Mouse (Mus musculus): Measurements from ENCODE around the gene Lefty2. TPM values are rescaled to one million over a fixed set of nuclear protein-coding genes. Genes with fewer than 3 reads are reported as not detected.

Lefty2 gene
- total and polyA plus RNA-seq, 3 experiments = not detected

DNA sequence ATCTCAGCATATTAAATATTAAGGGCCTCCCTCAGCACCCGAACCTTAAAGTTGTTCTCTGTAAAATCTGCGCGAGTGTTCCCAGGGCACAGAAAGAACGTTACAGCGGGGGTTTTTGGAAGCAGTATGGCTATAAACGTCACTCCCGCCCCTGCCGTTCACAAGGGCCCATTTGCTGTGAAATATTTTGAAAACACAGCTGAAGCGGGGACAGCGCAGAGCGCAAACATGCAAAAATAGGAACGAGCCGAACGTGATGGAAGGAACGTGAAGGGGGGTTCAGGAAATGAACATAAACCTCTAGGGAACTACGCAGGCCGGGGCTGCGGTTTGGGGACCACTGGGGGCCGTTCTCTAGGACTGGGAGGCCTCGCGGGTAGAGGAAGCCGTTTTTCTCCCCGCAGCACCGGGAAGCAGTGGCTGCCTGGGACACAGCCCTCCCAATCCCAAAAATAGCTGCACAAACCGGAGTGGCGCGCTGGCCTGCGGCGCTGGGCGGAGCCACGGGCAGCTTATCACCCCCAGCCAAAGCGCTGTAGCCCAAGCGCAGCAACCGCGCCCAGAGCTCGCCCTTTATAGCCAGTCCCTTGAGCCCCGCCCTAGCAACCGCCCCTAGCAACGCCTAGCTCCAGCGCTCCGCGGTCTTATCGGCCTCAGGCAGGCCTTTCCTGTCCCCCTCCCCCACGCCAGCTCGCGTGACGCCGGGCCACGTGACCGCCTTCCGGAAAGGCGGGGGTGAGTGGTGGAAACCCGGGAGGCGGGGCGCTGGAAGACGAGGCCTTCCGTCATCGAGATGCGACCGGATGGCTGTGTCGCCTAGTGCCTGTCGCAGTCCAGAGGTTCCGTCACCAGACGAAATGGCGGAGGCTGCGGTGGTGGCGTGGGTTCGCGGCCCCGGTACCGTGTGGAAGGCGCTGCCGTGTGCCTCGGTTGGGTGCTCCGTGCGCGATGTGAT, 42.3 kb upstream of the Lefty2 start, which contains the start of gene Sde2 (continued):
- peak; percentile 100 for TF ChIP-seq TCF12 (IDR thresholded peaks at IDR 0.05; ENCODE audit: low read depth, low read length)
- TF ChIP-seq ZMIZ1 (IDR thresholded peaks at IDR 0.05; ENCODE audit: low read depth, low read length) = peak; percentile 100
- TF ChIP-seq TAL1 (IDR thresholded peaks at IDR 0.05; ENCODE audit: low read length) = peak; percentile 99
- TF ChIP-seq USF1 (IDR thresholded peaks at IDR 0.05; ENCODE audit: low read depth, low read length) = peak; percentile 100
- TF ChIP-seq MAZ (IDR thresholded peaks at IDR 0.05; ENCODE audit: low read depth, low read length) = peak; percentile 100

GRCm38 (mm10) chr1:180858763-180859162, 34.1 kb upstream of the Lefty2 start:
- peaks cover 7 to 32% of the 10 kb centered on the region in 2 experiments for H3K36me3 ChIP-seq (ENCODE audit: control insufficient read depth in 1 of 2, insufficient read depth in 2 of 2, low read length in 2 of 2)
- TF ChIP-seq CHD2 (IDR thresholded peaks at IDR 0.05; ENCODE audit: low read length) = no peak
- no peak for TF ChIP-seq ELF1 (IDR thresholded peaks at IDR 0.05; ENCODE audit: low read depth, low read length)
- no peak for TF ChIP-seq USF2 (IDR thresholded peaks at IDR 0.05; ENCODE audit: borderline replicate concordance in 1 of 2, insufficient read depth in 1 of 2, low read depth in 1 of 2, low read length in 2 of 2)
- no peak for TF ChIP-seq KAT2A (conservative IDR thresholded peaks at IDR 0.05; ENCODE audit: low read depth, low read length)
- TF ChIP-seq POLR2A (IDR thresholded peaks at IDR 0.05; ENCODE audit: control insufficient read depth in 1 of 2, insufficient read depth in 1 of 2, low read depth in 1 of 2, low read length in 2 of 2, poor library complexity in 1 of 2) = no peak
- no peak for TF ChIP-seq ETS1 (IDR thresholded peaks at IDR 0.05; ENCODE audit: low read depth, low read length)
- TF ChIP-seq EP300 (IDR thresholded peaks at IDR 0.05; ENCODE audit: low read depth in 1 of 2, low read length in 2 of 2) = no peak
- no peak for TF ChIP-seq MYB (IDR thresholded peaks at IDR 0.05; ENCODE audit: low read depth, low read length)
- no peak for TF ChIP-seq TAL1 (IDR thresholded peaks at IDR 0.05; ENCODE audit: low read length)
- no peak for TF ChIP-seq ZMIZ1 (IDR thresholded peaks at IDR 0.05; ENCODE audit: low read depth, low read length)
- TF ChIP-seq POLR2AphosphoS5 (IDR thresholded peaks at IDR 0.05; ENCODE audit: borderline replicate concordance, low read depth, low read length) = no peak
- no peak overlapping the region for H3K27ac ChIP-seq (ENCODE audit: control insufficient read depth, low read depth, low read length)
- no peaks in the 10 kb centered on the region for H3K27me3 ChIP-seq (ENCODE audit: control insufficient read depth in 1 of 2, insufficient read depth in 2 of 2, low read length in 2 of 2)
- H3K79me2 ChIP-seq (ENCODE audit: control insufficient read depth, insufficient read depth, low read length, poor library complexity) = peaks cover 10% of the 10 kb centered on the region; the same call in 1 of the 2 replicates
- DNase-seq (ENCODE audit: low read depth, low spot score) = no peak
- no peak overlapping the region for H3K9ac ChIP-seq (ENCODE audit: control insufficient read depth, low read depth, low read length, poor library complexity, severe bottlenecking)
- no peak overlapping the region for H3K4me3 ChIP-seq (ENCODE audit: control insufficient read depth in 1 of 2, insufficient read depth in 1 of 2, low read depth in 2 of 2, low read length in 2 of 2)
- H3K4me1 ChIP-seq (ENCODE audit: control insufficient read depth in 1 of 2, insufficient read depth in 2 of 2, low read length in 2 of 2) = no peaks in the 10 kb centered on the region
- no peaks in the 10 kb centered on the region for H3K9me3 ChIP-seq (replicated peaks; ENCODE audit: insufficient read depth, low read length)

- DNase-seq (ENCODE audit: low read depth, low spot score) = no peak
- Histone ChIP-seq H3K27me3 (ENCODE audit: control insufficient read depth in 1 of 2, insufficient read depth in 2 of 2, low read length in 2 of 2) (no peaks in the 10 kb centered on the region), H3K4me1 (ENCODE audit: control insufficient read depth in 1 of 2, insufficient read depth in 2 of 2, low read length in 2 of 2) (no peaks in the 10 kb centered on the region), H3K27ac (ENCODE audit: control insufficient read depth, low read depth, low read length) (no peak overlapping the region), H3K9ac (ENCODE audit: control insufficient read depth, low read depth, low read length, poor library complexity, severe bottlenecking) (no peak overlapping the region), H3K9me3 (replicated peaks; ENCODE audit: insufficient read depth, low read length) (no peaks in the 10 kb centered on the region), H3K4me3 (ENCODE audit: control insufficient read depth in 1 of 2, insufficient read depth in 1 of 2, low read depth in 2 of 2, low read length in 2 of 2) (no peak overlapping the region), H3K36me3 (ENCODE audit: control insufficient read depth in 1 of 2, insufficient read depth in 2 of 2, low read length in 2 of 2) (peaks cover 4 to 39% of the 10 kb centered on the region in 2 experiments), H3K79me2 (ENCODE audit: control insufficient read depth, insufficient read depth, low read length, poor library complexity) (peaks cover 5% of the 10 kb centered on the region; the same call in 1 of the 2 replicates)
- TF ChIP-seq USF1 (IDR thresholded peaks at IDR 0.05; ENCODE audit: low read depth, low read length) = no peak
- no peak for TF ChIP-seq TAL1 (IDR thresholded peaks at IDR 0.05; ENCODE audit: low read length)
- TF ChIP-seq MEF2A (IDR thresholded peaks at IDR 0.05; ENCODE audit: extremely low read depth, insufficient replicate concordance, low read depth, low read length, poor library complexity, severe bottlenecking) = no peak
- TF ChIP-seq RCOR1 (IDR thresholded peaks at IDR 0.05; ENCODE audit: low read depth, low read length) = no peak
- no peak for TF ChIP-seq POLR2A (IDR thresholded peaks at IDR 0.05; ENCODE audit: control insufficient read depth in 1 of 2, insufficient read depth in 1 of 2, low read depth in 1 of 2, low read length in 2 of 2, poor library complexity in 1 of 2)
- TF ChIP-seq UBTF (IDR thresholded peaks at IDR 0.05; ENCODE audit: borderline replicate concordance, insufficient read depth, low read depth, low read length) = no peak
- TF ChIP-seq HCFC1 (IDR thresholded peaks at IDR 0.05; ENCODE audit: low read depth, low read length) = no peak
- TF ChIP-seq KAT2A (conservative IDR thresholded peaks at IDR 0.05; ENCODE audit: low read depth, low read length) = no peak
- no peak for TF ChIP-seq GATA1 (IDR thresholded peaks at IDR 0.05; ENCODE audit: low read depth, low read length)
Measured at GRCm38 (mm10) chr1:180860030-180860429, 32.9 kb upstream of the Lefty2 start.

Measured in MEL (cell line).